Mouse (Mus musculus): ENCODE measurements around the gene Trip11. TPM values are rescaled to one million over a fixed set of nuclear protein-coding genes. Genes with fewer than 3 reads are reported as not detected.

Gene Trip11
- total and polyA plus RNA-seq, 3 experiments, result 4.7 to 40.0 (median 36.6) TPM

DNA sequence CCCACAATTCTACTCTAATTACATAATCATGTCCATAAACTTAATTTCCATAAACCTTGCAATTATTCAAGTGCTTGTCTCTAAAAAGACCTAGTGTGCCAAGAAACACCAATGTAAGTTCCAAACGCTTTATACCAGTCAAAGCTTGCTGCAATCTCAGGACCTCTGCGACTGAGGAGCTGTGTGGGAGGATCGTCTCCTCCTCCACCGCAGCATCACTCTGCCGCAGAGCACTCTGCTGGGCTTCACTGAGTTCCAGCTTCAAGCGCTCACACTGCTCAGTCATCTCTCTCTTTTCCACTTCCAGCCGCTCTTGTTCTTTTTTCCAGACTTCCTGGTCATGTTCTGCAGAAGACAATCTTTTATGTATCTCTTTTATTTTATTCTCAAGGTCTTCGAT is 19.8 kb downstream of the Trip11 start:
- Histone ChIP-seq H3K4me1 (ENCODE audit: control insufficient read depth, insufficient read depth, low read length) (no peaks in the 10 kb centered on the region; the same call in 1 of the 2 replicates), H3K27me3 (ENCODE audit: control insufficient read depth, insufficient read depth, low read length) (no peaks in the 10 kb centered on the region), H3K27ac (no peak overlapping the region), H3K9ac (ENCODE audit: low read depth, low read length) (no peak overlapping the region), H3K4me3 (no peak overlapping the region), H3K79me2 (replicated peaks; ENCODE audit: control insufficient read depth, insufficient read depth, low read length) (no peaks in the 10 kb centered on the region), H3K36me3 (ENCODE audit: control insufficient read depth, insufficient read depth, low read length) (peaks cover 12% of the 10 kb centered on the region)
- TF ChIP-seq CTCF (IDR thresholded peaks at IDR 0.05), result no peak
- TF ChIP-seq POLR2A (IDR thresholded peaks at IDR 0.05; ENCODE audit: insufficient read depth, low read depth, low read length), result no peak
- TF ChIP-seq EP300 (IDR thresholded peaks at IDR 0.05; ENCODE audit: insufficient read depth, low read depth, low read length), result no peak
- intact Hi-C loops (cut with DNase I), result no loop called here
- DNase-seq, result no peak
- WGBS, result 82% methylated on average over 8 of the region's 8 CpGs

DNA sequence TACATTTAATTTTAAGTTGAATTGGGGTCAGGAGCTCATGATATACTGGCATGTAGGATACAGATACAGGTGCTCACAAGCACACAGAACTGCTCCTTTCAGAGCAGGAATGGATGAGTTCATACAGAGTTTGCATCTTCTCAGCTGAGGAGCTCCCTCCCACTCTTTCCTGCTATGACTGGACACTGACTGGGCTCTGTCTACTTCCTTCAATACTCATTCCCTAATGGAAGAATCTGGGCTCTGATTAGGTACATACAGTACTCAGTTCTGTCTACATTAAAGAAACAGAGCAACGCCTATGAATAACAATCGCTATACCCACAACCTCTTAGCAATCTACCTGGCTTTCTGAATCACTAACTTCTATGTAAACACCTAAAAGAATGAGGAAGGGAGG is 20.2 kb downstream of the Trip11 start:
- Histone ChIP-seq H3K36me3 (ENCODE audit: control insufficient read depth, insufficient read depth, low read length) (peaks cover 12% of the 10 kb centered on the region), H3K27me3 (ENCODE audit: control insufficient read depth, insufficient read depth, low read length) (no peaks in the 10 kb centered on the region), H3K27ac (no peak overlapping the region), H3K9ac (ENCODE audit: low read depth, low read length) (no peak overlapping the region), H3K4me3 (no peak overlapping the region), H3K79me2 (replicated peaks; ENCODE audit: control insufficient read depth, insufficient read depth, low read length) (no peaks in the 10 kb centered on the region), H3K4me1 (ENCODE audit: control insufficient read depth, insufficient read depth, low read length) (no peaks in the 10 kb centered on the region; the same call in 1 of the 2 replicates)
- WGBS, result 95% methylated on average over 2 of the region's 2 CpGs
- no peak for DNase-seq
- intact Hi-C loops (cut with DNase I), result no loop called here
- TF ChIP-seq EP300 (IDR thresholded peaks at IDR 0.05; ENCODE audit: insufficient read depth, low read depth, low read length) (no peak), POLR2A (IDR thresholded peaks at IDR 0.05; ENCODE audit: insufficient read depth, low read depth, low read length) (no peak), CTCF (IDR thresholded peaks at IDR 0.05) (no peak)

DNA sequence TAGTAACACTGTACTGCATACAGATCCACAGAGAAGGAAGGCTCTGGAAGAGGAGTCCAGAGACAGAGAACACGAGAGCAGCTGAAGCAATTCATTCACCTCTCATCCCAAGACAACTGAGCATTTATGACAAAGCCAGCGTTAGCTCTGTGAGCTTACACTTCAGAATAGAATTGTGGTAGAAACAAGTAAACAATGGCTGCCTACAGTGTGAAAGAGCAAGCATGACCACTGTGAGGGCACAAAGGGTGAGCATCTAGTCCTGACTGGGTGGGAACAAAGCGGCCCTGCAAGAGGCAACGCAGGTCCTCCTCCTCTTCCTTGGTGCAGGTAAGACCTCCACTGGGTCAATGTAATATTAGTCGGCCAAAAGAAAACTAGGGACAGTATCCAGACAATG is 22.0 kb downstream of the Trip11 start:
- 90% methylated on average over 5 of the region's 5 CpGs for WGBS
- Histone ChIP-seq H3K4me1 (ENCODE audit: control insufficient read depth, insufficient read depth, low read length) (no peaks in the 10 kb centered on the region; the same call in 1 of the 2 replicates), H3K79me2 (replicated peaks; ENCODE audit: control insufficient read depth, insufficient read depth, low read length) (no peaks in the 10 kb centered on the region), H3K27me3 (ENCODE audit: control insufficient read depth, insufficient read depth, low read length) (no peaks in the 10 kb centered on the region), H3K36me3 (ENCODE audit: control insufficient read depth, insufficient read depth, low read length) (peaks cover 12% of the 10 kb centered on the region), H3K27ac (no peak overlapping the region), H3K9ac (ENCODE audit: low read depth, low read length) (no peak overlapping the region), H3K4me3 (no peak overlapping the region)
- TF ChIP-seq EP300 (IDR thresholded peaks at IDR 0.05; ENCODE audit: insufficient read depth, low read depth, low read length) (no peak), POLR2A (IDR thresholded peaks at IDR 0.05; ENCODE audit: insufficient read depth, low read depth, low read length) (no peak), CTCF (IDR thresholded peaks at IDR 0.05) (no peak)
- no peak for DNase-seq
- intact Hi-C loops (cut with DNase I), result no loop called here

- no peak overlapping the region for H3K9ac ChIP-seq (ENCODE audit: low read depth, low read length)
- no peak overlapping the region for H3K4me3 ChIP-seq
- intact Hi-C loops (cut with DNase I), result no loop called here
- H3K36me3 ChIP-seq (ENCODE audit: control insufficient read depth, insufficient read depth, low read length), result peaks cover 16% of the 10 kb centered on the region
- no peaks in the 10 kb centered on the region for H3K79me2 ChIP-seq (replicated peaks; ENCODE audit: control insufficient read depth, insufficient read depth, low read length)
- no peak overlapping the region for H3K27ac ChIP-seq
- TF ChIP-seq EP300 (IDR thresholded peaks at IDR 0.05; ENCODE audit: insufficient read depth, low read depth, low read length) (no peak), POLR2A (IDR thresholded peaks at IDR 0.05; ENCODE audit: insufficient read depth, low read depth, low read length) (no peak), CTCF (IDR thresholded peaks at IDR 0.05) (no peak)
- DNase-seq, result no peak
- H3K4me1 ChIP-seq (ENCODE audit: control insufficient read depth, insufficient read depth, low read length), result no peaks in the 10 kb centered on the region; the same call in 1 of the 2 replicates
- WGBS, result 87% methylated on average over 3 of the region's 3 CpGs
- H3K27me3 ChIP-seq (ENCODE audit: control insufficient read depth, insufficient read depth, low read length), result no peaks in the 10 kb centered on the region
Measured at GRCm38 (mm10) chr12:101889351-101889750, 23.7 kb downstream of the Trip11 start.

DNA sequence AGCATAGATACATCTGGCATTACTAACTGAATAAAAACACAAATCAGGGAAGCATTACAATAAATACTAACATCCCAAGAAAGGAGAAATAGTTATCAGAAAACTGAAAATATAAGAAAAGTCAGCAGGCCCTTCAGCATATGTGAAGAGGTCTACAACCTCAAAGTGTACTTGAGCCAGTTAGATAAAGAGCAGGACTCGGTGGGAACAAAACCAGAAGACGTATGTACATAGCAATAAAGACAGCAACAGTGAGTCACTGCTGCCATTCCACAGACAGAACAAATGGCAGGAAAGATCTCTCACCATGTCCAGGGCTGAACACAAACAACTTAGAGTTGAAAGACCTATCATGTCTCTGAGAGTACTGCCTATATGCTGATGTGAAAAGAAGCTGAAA is 24.8 kb downstream of the Trip11 start:
- Histone ChIP-seq H3K36me3 (ENCODE audit: control insufficient read depth, insufficient read depth, low read length) (peaks cover 16% of the 10 kb centered on the region), H3K27me3 (ENCODE audit: control insufficient read depth, insufficient read depth, low read length) (no peaks in the 10 kb centered on the region), H3K4me3 (no peak overlapping the region), H3K79me2 (replicated peaks; ENCODE audit: control insufficient read depth, insufficient read depth, low read length) (no peaks in the 10 kb centered on the region), H3K4me1 (ENCODE audit: control insufficient read depth, insufficient read depth, low read length) (no peaks in the 10 kb centered on the region; the same call in 1 of the 2 replicates), H3K9ac (ENCODE audit: low read depth, low read length) (no peak overlapping the region), H3K27ac (no peak overlapping the region)
- no peak for TF ChIP-seq EP300 (IDR thresholded peaks at IDR 0.05; ENCODE audit: insufficient read depth, low read depth, low read length)
- TF ChIP-seq CTCF (IDR thresholded peaks at IDR 0.05), result no peak
- TF ChIP-seq POLR2A (IDR thresholded peaks at IDR 0.05; ENCODE audit: insufficient read depth, low read depth, low read length), result no peak
- 80% methylated on average over 2 of the region's 2 CpGs for WGBS
- no peak for DNase-seq
- intact Hi-C loops (cut with DNase I), result no loop called here

GRCm38 (mm10) chr12:101884926-101885325 is 28.1 kb downstream of the Trip11 start:
- no peaks in the 10 kb centered on the region; the same call in 1 of the 2 replicates for H3K4me1 ChIP-seq (ENCODE audit: control insufficient read depth, insufficient read depth, low read length)
- H3K79me2 ChIP-seq (replicated peaks; ENCODE audit: control insufficient read depth, insufficient read depth, low read length), result no peaks in the 10 kb centered on the region
- no peaks in the 10 kb centered on the region for H3K27me3 ChIP-seq (ENCODE audit: control insufficient read depth, insufficient read depth, low read length)
- DNase-seq, result no peak
- no peak overlapping the region for H3K27ac ChIP-seq
- TF ChIP-seq POLR2A (IDR thresholded peaks at IDR 0.05; ENCODE audit: insufficient read depth, low read depth, low read length) (no peak), CTCF (IDR thresholded peaks at IDR 0.05) (no peak), EP300 (IDR thresholded peaks at IDR 0.05; ENCODE audit: insufficient read depth, low read depth, low read length) (no peak)
- peaks cover 9% of the 10 kb centered on the region for H3K36me3 ChIP-seq (ENCODE audit: control insufficient read depth, insufficient read depth, low read length)
- no peak overlapping the region for H3K4me3 ChIP-seq
- intact Hi-C loops (cut with DNase I), result no loop called here
- no peak overlapping the region for H3K9ac ChIP-seq (ENCODE audit: low read depth, low read length)
- 95% methylated on average over 7 of the region's 7 CpGs for WGBS

Measured in heart, adult 2 months (tissue).